Mouse (Mus musculus) heart, adult 2 months (tissue): ENCODE results near the gene Med17.

Source experiments
- CTCF ChIP-seq: fragments of 200-600 bp; IDR thresholded peaks from 2 replicates; pipeline ENCODE4 v1.8.1; 2022; ENCODE audit warnings: antibody characterized with exemption, mild to moderate bottlenecking, moderate library complexity
- EP300 ChIP-seq: fragments of 200-500 bp; IDR thresholded peaks from 2 replicates; pipeline ENCODE4 v1.6.1; 2011; ENCODE audit warnings: low read depth, low read length, control low read depth; ENCODE audit not compliant: insufficient read depth
- POLR2A ChIP-seq: fragments of 200-500 bp; IDR thresholded peaks from 2 replicates; pipeline ENCODE4 v1.6.1; 2011; ENCODE audit warnings: mild to moderate bottlenecking, low read depth, low read length, control low read depth; ENCODE audit not compliant: insufficient read depth

DNA sequence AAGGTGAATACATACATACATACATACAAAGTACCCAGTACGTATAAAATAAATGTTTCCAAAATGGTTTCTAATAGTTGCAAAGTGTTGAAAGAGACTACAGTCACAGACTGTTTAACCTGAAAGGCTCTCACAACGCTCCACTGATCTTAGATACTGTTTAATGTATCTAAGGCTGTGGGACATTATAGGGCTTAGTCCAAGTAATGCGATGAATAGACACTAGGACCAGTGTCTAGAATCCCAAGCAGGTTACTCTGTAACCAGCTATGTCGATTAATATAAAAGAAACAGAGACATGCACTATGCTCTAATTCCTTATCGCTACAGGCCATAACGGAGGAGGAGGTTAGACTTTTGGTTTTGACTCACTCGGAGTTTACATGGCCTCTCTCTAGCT lies 17.4 kb upstream of the Med17 start:
- no peak for TF ChIP-seq EP300
- no peak for TF ChIP-seq POLR2A
- TF ChIP-seq CTCF = no peak
